Mouse (Mus musculus) adipocyte (in vitro differentiated cells): ENCODE data around the gene Pkn1.

Experiments
- DNase-seq: peaks from one replicate; pipeline ENCODE4 v3.0.0-alpha.2; 2016; ENCODE audit warnings: low spot score

The Pkn1 gene

GRCm38 (mm10) chr8:83698661-83699453, at the start of gene Pkn1:
TSS of gene Pkn1 (minus strand) at chr8:83699179.
- peak; percentile 69 for DNase-seq

DNA sequence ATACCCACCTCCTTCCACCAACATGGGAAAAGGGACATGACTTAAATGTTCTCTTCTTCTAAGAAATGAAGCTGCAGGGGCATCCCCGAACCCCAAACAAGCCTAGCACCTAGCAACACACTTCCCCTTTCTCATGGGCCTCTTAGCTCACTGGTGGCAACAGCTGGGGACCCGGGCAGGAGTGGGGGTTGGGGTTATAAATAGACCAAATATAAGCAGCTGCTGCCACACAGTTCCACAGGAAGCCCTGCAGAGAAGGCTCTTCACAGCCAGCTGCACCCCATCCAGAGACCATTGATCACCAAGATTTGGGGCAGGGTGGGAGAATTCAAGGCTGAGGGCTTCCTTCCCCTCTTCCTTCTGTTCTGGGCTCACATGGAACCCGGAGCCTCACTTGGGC, 49.7 kb upstream of the Pkn1 start:
- no peak for DNase-seq

GRCm38 (mm10) chr8:83747661-83748346, 48.8 kb upstream of the Pkn1 start:
- no peak for DNase-seq

GRCm38 (mm10) chr8:83744070-83744469, 45.1 kb upstream of the Pkn1 start:
- DNase-seq, result peak; percentile 80

GRCm38 (mm10) chr8:83742968-83743367, 44.0 kb upstream of the Pkn1 start:
- DNase-seq, result no peak

GRCm38 (mm10) chr8:83741849-83742655, 43.1 kb upstream of the Pkn1 start:
- DNase-seq, result no peak

DNA sequence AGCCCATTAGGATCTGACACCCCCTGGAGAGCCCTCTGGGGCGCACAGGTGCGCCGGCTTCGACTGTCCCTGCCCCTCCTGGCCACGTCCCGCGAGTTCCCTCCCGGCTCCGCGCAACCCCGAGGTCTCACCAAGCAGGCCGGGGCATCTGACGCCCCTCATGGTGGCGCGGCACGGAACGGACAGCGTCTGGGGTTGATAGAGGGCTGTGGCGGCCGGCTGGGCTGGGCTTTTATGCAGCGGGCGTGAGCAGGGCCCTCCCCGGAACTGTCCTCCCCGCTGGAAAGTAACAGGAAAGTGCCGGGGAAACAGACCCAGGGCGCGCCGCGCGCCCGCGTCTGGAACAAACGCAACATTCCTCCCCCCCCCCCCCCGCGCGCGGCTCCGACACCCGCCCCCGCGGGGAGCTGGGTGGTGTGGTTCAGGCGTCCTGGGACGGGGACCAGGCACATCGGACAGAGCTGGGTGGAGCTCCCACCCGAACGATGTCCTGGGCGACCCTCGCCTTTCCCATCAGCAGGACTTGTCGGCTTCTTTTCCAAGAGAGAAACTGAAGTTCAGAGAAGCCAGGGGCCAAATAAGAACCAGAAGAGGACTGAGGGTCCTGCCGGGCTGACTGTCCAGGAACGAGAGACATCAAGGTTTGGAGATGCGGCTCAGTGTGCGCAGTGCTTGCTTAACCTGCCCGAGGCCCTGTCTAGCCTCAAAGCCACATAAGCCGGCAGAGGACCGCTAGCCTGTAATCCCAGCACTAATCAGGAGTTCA, 42.2 kb upstream of the Pkn1 start, which contains the start of gene Adgre5:
TSS of gene Adgre5 (minus strand) at position 351 of the 766 bp plus-strand sequence.
- no peak for DNase-seq

- DNase-seq, result no peak
Measured at GRCm38 (mm10) chr8:83740586-83740975, 41.6 kb upstream of the Pkn1 start.

DNA sequence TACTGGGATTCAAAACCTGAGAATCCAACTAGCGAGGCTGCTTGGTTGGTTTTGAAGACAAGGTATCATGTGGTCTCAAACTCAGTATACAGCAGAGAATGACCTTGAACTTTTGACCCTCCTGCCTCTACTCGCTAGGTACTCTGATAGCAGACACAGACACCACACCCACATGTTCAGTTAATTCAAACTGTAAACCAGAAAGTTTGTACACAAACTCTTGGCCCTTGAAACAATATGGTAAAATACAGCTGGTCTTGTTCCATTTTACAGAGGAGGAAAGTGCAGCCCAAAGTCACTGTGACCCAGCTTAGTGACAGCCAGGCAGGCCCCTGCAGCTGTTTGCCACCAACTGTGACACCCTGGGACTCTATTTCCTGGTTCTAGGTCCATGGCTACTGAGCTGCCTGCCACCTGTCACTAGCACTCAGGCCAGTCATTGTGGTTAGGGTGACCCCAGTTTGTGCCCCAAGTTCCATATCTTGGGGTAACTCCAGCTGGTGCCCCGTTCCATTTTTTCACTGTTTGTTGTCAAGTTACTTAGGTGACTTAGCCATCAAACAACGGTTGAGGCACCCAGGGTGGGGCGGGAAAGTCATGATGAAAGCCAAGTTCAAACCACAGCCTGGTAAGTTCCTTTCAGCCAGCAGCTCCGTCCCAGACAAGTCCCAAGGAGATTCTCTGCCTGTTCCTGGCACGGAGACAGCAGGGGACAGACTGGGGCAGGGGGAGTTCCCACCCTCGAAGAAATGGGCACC, 40.9 kb upstream of the Pkn1 start:
- DNase-seq, result no peak

DNA sequence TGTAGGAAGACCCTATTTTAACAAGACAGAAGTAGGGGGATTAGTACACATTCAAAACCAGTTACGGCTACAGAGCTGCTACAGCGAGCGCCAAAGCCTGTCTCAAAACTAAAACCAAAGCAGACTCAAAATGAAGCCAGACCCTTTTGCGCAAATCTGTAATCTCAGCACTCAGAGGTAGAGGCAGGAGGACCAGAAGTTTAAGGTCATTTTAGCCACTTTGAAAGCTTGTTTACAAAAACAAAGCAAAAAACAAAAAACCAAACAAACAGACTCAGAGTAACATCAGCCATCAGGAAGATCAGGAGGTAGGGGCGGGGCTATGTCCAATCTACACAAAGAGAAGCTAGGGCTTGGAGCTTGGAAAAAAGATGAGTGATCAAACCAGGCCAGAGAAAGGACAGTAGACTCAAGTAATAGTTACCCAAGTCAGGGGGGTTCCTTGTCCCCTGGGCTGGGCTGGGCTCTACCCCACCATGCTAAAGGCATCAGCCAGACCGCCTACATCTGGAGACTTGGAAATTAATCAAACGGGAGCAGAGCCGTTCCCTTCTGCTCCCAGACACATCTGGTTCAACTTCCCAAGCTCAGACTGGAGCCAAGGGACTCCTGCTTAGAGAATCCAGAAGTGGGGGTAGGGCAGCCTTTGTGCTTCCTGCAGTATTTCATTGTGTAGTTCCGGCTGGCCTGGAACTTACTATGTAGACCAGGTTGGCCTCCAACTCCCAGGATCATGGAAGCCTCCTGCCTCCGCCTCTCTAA, 40.2 kb upstream of the Pkn1 start:
- DNase-seq, result peak; percentile 82

DNA sequence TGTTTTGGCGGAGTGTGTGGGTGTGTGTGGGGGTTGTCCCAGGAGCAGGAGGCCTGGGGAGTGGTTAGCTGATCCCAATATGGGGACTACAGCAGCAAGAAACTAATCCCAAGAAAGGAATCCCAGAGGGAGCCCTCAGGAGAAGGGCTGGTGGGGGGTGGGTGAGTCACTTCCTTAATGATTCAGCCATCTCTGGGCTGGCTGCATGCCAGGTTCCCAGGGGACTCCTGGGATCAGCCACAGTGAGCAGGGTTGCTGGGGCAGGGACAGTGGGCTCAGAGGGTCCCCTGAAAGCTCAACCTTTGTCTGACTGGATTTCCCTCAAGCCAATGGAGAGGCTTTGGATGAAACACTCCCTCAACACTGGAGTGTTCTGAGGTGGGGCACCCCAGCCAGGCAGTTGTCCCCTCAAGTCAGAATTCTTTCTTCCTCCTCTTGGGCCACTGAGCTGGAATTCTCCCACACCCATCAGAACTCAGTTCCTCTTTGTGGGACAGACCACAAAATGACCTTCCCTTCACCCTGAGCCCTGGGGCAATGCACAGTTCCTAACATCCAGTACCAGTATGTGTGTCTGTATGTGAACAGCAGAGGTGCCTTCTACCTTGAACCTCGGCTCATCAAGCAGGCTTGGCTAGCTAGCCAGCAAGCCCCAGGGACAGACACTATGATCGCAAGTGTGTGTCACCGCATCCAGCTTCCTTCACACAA, 39.0 kb upstream of the Pkn1 start:
- DNase-seq, result peak; percentile 66

- no peak for DNase-seq
Measured at GRCm38 (mm10) chr8:83737346-83737745, 38.4 kb upstream of the Pkn1 start.

- no peak for DNase-seq
Measured at GRCm38 (mm10) chr8:83736681-83737080, 37.7 kb upstream of the Pkn1 start.

DNA sequence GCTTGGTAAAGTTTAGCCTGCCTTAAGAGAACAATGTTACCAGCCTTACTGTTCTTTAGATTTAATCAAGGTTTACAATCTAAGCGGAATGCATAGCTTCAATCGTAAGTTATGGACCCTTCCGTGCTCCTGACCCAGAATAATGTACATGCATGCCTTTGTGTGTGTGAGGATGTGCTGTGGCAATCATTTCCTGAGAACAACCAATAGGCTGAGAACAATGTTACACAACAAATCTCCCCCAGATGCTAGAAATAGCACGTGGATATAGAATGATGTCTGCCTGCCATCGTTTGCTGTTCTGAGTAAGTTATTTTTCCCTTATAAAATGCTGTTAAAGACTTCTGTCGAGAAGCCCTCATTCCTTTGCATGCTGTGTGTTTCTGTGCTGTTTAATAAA, 33.9 kb upstream of the Pkn1 start:
- DNase-seq, result no peak

DNA sequence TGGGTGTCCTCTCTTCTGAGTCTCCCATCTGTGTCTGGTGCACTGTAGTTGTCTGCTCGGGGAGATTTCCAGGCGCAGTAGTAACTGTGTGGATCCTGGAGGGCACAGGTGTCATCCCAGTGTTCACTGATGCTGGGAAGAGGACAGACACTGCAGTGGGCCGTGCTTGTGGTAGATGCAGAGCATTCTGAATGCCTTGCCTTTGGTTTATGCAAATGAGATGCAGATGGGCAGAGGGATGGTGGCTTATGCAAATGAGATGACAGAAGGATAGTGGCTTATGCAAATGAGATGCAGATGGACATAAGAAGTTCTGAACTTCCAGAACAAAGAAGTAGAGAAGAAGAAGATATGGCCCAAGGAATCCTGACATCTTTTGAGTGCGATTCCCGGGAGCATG, 32.9 kb upstream of the Pkn1 start:
- DNase-seq, result no peak

- peak; percentile 45 for DNase-seq
Measured at GRCm38 (mm10) chr8:83729009-83729807, 30.2 kb upstream of the Pkn1 start.

DNA sequence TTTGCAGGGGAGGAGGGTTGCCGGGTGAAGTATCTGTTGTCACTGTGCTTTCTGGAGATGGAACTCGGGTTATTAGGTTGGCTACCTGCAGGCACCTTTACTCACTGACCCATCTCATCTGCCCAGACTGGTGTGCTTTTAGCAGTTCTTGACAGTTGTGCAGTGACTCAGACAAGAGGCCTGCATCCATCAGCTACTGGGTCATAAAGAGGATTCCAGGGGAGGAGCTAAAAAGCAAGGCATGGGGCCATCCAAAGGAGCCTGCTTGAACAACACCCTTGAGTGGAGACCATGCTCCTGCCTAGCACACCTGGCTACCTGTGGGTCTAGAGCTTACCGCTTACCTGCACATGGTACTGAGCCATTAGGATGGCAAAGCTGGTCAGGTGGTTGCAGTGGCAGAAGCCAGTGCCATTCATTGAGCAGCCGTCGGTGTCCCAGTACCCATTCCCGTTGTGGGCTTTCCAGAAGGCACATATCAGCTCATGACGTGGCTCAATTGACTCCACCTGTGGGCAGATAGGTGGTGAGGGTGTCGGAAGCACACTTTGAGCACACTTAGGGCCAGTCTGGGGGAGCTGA, 26.6 kb upstream of the Pkn1 start:
- no peak for DNase-seq

DNA sequence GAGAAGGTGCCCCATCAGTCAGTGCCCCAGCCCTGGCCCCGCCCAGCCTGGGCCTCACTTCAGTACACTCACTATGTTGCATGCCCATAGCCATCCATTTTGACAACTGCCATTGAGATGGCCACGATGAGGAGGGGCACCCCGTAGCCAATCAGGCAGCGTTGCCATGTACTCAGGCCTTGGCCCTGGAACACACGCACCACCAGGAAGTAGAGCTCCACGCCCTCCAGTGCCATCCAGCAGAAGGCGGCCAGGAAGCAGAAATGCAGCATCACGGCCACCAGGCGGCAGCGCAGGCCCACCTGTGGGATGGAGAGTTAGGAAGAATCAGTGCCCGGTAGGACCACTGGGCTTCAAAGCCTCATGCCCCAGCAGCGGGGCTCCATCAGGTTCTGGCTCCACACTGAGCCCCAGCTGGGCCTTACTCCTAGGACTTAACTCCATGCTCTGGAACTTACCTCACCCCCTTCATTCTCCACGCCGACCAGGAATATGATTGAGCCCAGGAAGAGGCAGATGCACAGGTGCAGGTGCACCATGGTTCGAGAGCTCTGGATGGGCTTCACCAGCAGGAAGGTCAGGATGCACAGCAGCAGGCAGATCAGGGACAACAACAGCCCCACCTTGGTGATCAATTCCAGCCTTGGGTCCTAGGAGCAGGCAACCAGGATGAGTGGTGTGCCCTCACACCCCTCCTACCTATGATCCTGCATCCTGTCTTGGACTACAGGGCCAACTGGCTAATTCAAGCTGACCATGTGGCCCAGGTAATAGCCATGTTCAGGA, 25.9 kb upstream of the Pkn1 start:
- DNase-seq, result peak; percentile 78
